Mouse (Mus musculus): ENCODE data around the gene Pcyt1a. TPM values are rescaled to one million over a fixed set of nuclear protein-coding genes. Genes with fewer than 3 reads are reported as not detected.
"Not testable (repeated sequence)": the region's sequence is repeated elsewhere in the genome, so short reads cannot be mapped to it uniquely, and the experiment has no call there.

The Pcyt1a gene
- polyA plus RNA-seq, 1 experiment from 2014 or later, result 29.7 TPM

DNA sequence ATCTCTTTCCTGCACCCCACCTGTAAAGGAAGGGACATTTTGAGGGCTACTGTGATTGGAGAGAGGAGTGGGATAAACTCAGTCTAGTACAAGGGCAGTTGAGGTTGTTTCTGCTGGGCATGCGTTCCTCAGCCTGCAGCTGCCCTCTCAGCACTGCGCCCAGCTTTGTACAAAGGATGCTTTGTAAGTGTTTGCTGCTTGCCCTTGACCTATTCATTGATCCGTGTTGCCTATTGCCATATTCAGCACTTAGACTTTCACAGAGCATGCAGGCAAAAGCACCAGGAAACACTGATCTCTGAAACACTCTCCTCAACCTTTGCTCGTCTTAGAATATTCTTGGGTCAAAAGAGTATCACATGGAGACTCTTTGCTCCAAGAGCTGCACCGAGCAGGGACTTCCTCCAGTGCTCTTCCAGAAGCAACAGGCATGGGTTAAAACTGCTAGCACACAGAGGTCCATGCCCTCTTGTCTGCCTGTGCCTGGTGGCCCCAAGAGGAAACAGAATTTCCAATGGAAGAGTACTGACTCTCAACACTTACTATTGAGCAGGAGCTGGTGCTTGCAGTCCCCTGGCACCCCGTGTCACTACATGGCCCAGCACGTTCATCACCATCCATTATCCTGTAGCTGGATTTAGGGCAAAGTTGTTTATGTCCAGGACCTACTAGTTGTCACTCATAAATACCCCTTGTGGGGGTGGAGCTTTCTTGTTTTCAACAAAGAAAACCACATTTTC, 41.7 kb downstream of the Pcyt1a start:
- POLR2A ChIA-PET, result no interaction called here

DNA sequence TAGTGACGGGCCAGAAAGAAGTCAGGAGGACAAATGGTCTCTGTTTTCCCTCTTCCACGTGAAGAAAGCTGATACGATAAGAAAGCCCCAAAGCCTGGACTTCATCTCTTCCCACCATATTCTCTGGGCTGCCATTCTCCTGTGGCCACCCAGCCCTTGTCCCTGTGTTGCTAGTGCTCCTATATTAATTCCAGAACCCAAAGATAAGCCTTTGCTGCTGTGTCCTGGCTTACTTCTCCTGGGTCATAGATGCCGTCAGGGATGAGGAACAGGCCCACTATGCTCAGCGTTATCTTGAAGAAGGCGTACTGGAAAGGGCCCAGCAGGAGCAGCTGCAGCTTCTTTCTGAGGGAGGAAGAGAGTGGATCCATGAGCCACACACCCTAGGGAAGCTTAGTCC, 46.6 kb downstream of the Pcyt1a start:
- CTCF ChIA-PET, result interaction anchor here (2.3 kb wide), 1 partner anchor 23 kb away, joined by 10 read pairs; no protein-coding TSS in a partner anchor
- POLR2A ChIA-PET, result no interaction called here
- in situ Hi-C loops (cut with MboI; ENCODE audit: low pct_unique_long_range_greater_than_20kb), result no loop called here
- no peak for ATAC-seq
- no peaks in the 10 kb centered on the region for H3K27me3 ChIP-seq
- no peak for DNase-seq (ENCODE audit: low read depth, low spot score)
- no peak for TF ChIP-seq CTCF (IDR thresholded peaks at IDR 0.05)

More for the DNA sequence above, 41.7 kb downstream of the Pcyt1a start:
- TF ChIP-seq CTCF (IDR thresholded peaks at IDR 0.05), result no peak
- DNase-seq (ENCODE audit: low read depth, low spot score) (no peak), ATAC-seq (no peak)
- in situ Hi-C loops (cut with MboI; ENCODE audit: low pct_unique_long_range_greater_than_20kb), result loop anchor here (25.0 kb wide), 2 partner anchors 210 to 360 kb away; partner anchors contain the start of gene Smco1
- CTCF ChIA-PET, result interaction anchor here (1.2 kb wide), 1 partner anchor 21 kb away, joined by 3 read pairs; no protein-coding TSS in a partner anchor
- H3K27me3 ChIP-seq, result no peaks in the 10 kb centered on the region

DNA sequence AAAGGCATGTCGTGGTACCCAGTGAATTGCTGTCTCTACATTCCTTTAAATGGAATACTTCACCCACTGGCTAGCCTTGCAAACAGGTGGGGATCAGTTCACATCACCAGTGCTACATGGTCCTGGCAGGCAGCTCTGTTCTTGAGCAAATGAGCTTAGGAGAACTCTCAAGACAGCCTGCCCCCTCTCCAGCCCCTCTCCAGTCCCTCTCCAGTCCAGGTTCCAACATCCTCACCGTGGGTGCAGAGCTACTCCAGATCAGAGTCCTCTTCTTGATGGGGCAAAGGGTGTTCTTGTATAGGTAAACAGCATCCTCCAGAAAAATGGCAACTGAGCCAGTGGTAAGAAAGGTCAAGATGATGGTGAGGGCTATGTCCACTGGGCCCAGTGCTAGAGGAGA, 48.7 kb downstream of the Pcyt1a start:
- DNase-seq (ENCODE audit: low read depth, low spot score) (no peak), ATAC-seq (no peak)
- H3K27me3 ChIP-seq, result no peaks in the 10 kb centered on the region
- ChIA-PET POLR2A (no interaction called here), CTCF (interaction anchor here (2.3 kb wide), 1 partner anchor 21 kb away, joined by 10 read pairs; no protein-coding TSS in a partner anchor)
- TF ChIP-seq CTCF (IDR thresholded peaks at IDR 0.05), result no peak
- in situ Hi-C loops (cut with MboI; ENCODE audit: low pct_unique_long_range_greater_than_20kb), result no loop called here

DNA sequence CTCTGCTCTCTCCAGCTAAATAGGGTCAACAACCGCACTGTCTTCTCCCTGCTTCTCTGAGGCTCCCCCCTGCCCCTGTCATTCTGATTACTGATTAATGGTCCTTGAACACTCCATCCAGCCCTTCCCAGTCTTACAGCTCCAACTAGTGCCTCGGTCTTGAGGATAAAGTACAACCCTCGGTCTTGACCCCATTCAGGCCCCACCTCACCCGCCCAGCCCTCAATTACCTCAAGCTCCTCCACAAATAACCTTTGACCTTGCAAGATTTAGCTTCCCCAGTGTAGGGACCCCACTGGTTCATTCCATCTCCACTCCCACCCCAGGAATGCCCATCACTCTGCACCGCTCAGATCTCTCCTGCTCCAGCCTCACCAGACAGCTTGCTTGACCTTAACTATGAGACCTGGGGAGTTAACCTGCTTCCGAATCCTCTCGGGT, 53.7 kb downstream of the Pcyt1a start:
- H3K27me3 ChIP-seq, result no peaks in the 10 kb centered on the region
- in situ Hi-C loops (cut with MboI; ENCODE audit: low pct_unique_long_range_greater_than_20kb), result no loop called here
- no peak for ATAC-seq
- POLR2A ChIA-PET, result no interaction called here
- no peak for TF ChIP-seq CTCF (IDR thresholded peaks at IDR 0.05)
- CTCF ChIA-PET, result interaction anchor here (0.9 kb wide), 1 partner anchor 16 kb away, joined by 3 read pairs; no protein-coding TSS in a partner anchor
- no peak for DNase-seq (ENCODE audit: low read depth, low spot score)

DNA sequence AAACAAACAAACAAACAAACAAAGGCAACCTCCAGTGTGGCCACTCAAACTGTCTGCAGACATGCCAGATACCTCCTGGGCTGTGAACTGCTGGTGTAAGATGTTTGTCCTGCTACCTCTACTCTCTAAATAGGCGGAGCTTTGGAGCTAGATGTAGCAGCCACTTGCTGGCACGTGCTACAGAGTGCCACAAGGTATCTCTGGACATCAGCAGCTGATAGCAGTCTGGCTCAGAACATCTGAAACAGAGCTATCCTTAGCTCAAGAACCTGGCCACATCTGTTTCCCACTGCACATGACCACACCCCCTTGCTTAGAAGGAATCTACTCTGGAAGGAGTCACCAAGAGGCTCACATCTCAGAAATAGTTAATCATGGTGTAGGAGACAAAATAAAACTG, 54.5 kb downstream of the Pcyt1a start:
- in situ Hi-C loops (cut with MboI; ENCODE audit: low pct_unique_long_range_greater_than_20kb), result no loop called here
- ChIA-PET CTCF (no interaction called here), POLR2A (no interaction called here)

DNA sequence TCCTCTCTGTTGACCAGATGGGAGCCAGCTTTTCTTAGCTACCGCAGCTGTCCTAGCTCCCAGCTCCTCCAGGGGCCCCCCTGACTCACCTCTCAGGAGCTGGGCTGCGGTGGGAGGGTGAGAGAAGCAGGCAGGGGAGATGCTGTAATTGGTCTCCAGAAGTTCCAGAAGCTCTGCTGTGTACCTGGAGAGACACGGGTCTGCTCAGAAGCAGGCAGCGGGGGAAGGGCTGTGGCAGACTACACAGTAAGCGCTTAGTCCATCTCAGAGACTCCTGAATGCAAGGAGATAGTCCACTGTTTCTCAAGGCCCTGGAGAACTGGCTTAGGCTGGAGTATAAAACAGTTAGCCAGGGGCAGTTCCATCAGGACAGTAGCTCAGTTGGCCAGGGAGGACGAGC, 55.3 kb downstream of the Pcyt1a start:
- ATAC-seq (no peak), DNase-seq (ENCODE audit: low read depth, low spot score) (no peak)
- H3K27me3 ChIP-seq, result no peaks in the 10 kb centered on the region
- POLR2A ChIA-PET, result no interaction called here
- CTCF ChIA-PET, result no interaction called here
- in situ Hi-C loops (cut with MboI; ENCODE audit: low pct_unique_long_range_greater_than_20kb), result no loop called here
- no peak for TF ChIP-seq CTCF (IDR thresholded peaks at IDR 0.05)

More for the DNA sequence above, 54.5 kb downstream of the Pcyt1a start:
- DNase-seq (ENCODE audit: low read depth, low spot score), result no peak
- no peak for TF ChIP-seq CTCF (IDR thresholded peaks at IDR 0.05)
- no peak for ATAC-seq
- no peaks in the 10 kb centered on the region for H3K27me3 ChIP-seq

DNA sequence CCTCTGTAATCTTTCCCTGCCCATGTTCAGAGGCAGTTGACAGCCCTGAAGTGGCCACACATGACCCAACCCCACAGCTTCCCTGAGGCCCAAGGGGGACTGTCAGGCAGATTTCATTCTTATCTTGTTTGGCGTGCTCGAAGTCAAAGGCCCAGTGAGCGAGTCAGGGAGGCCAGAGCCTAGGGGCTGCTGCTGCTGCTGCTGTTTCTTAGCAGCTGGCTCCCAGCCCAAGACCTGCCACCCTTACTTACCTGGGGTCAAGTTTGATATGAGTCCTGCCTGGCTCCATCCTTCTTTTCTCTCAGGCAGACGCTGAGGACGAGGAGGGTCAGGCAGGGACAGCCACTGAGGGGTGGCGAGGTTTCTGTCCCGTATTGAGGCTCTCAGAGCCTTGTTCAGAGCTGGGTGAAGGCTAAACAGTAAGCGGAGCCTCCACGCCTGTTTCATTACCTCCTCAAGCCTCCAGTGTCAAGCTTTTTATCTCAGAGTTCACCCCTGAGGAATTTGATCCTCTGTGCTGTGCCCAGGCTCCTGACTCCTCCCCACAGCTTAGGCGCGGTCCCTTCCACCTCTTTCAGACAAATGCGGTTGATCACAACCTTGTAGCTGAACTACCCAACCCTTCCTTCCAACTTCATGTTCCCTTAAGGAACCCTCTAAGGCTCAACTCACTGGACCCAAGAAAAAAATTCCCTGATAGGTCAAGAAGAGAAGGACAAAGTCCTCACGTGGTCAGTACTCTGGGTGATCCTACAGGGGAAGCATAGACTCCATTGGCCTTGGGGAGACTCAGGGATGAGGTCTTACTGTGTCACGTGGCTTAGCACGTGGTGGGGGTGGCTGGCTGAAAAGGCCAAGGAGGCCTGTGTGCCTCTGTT, 56.8 kb downstream of the Pcyt1a start, which contains the start of gene Slc51a:
Slc51a (minus strand) TSS at position 646 of the 878 bp plus-strand sequence.
- CTCF ChIA-PET, result no interaction called here
- in situ Hi-C loops (cut with MboI; ENCODE audit: low pct_unique_long_range_greater_than_20kb), result no loop called here
- H3K27me3 ChIP-seq, result no peaks in the 10 kb centered on the region
- no peak for ATAC-seq
- DNase-seq (ENCODE audit: low read depth, low spot score), result no peak
- no peak for TF ChIP-seq CTCF (IDR thresholded peaks at IDR 0.05)
- POLR2A ChIA-PET, result no interaction called here

DNA sequence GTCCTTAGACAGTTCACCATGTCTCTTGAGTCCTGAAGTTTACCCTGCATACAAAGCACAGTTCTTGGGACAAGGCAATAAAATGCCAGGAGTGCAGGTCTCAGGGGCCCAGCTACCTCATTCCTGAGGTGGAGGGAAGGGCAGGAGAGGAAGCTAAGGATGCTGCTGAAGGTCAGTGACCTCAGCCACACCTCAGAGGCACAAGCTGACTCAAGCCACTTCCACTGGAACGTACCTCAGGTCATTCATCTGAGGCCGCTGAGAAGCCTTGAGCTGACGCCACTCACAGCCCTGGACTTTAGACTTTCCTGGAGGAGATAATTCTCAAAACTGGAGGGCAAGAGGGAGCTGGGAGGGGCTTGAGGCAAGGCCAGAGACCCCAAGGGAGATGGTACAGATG, 58.2 kb downstream of the Pcyt1a start:
- DNase-seq (ENCODE audit: low read depth, low spot score) (no peak), ATAC-seq (no peak)
- TF ChIP-seq CTCF (IDR thresholded peaks at IDR 0.05), result no peak
- ChIA-PET CTCF (interaction anchor here (1.2 to 1.5 kb wide), 2 partner anchors 10 to 14 kb away, joined by 3 to 5 read pairs; no protein-coding TSS in a partner anchor), POLR2A (no interaction called here)
- in situ Hi-C loops (cut with MboI; ENCODE audit: low pct_unique_long_range_greater_than_20kb), result no loop called here
- H3K27me3 ChIP-seq, result no peaks in the 10 kb centered on the region

DNA sequence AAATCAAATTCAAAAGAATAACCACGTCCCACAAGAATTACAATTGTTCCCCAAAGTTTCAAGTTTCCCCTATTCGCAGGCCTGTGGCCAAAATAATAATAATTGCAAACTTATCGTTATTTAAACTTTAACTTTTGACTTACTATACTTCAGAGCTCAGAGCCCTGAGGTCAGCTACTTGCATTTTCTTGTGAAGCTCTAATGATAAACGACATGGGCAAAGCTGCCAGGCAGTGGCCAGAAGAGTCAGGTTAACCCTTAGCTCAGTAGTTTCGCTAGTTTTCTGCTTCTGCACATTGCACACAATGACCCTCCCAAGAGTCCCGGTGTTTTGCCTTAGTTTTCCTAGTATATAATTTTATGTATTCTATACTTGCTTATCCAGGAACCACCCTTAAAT, 63.6 kb downstream of the Pcyt1a start:
- in situ Hi-C loops (cut with MboI; ENCODE audit: low pct_unique_long_range_greater_than_20kb); H3K27me3 ChIP-seq; ATAC-seq; POLR2A ChIA-PET; DNase-seq (ENCODE audit: low read depth, low spot score); CTCF ChIA-PET: not testable (repeated sequence)

DNA sequence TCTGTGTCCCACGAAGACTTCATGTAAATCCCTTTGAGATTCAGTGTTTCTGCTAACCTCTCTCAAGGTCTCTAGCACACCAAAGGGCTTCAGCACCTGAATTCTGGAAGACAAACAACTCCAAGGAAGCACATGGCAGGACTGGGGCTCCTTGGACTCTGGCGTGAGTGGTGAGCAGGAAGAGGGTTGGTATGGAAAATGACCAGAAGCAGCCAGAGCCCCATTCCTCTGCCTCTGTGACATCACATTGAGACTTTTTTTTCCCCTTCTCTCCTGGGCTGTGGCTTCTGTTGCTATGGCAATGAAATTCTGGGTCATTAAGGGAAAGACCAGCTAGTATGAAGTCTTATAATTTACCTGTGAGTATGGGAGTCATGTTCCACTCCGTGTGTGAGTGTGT, 65.2 kb downstream of the Pcyt1a start, which contains the start of gene Zdhhc19:
Zdhhc19 (plus strand) TSS at position 301 of the 400 bp plus-strand sequence.
- H3K27me3 ChIP-seq, result no peaks in the 10 kb centered on the region
- ChIA-PET POLR2A (no interaction called here), CTCF (no interaction called here)
- DNase-seq (ENCODE audit: low read depth, low spot score), result no peak
- in situ Hi-C loops (cut with MboI; ENCODE audit: low pct_unique_long_range_greater_than_20kb), result no loop called here
- TF ChIP-seq CTCF (IDR thresholded peaks at IDR 0.05), result no peak
- no peak for ATAC-seq
